10 mouse cellular contexts compared by ENCODE assay signal in the genomic region with DNA sequence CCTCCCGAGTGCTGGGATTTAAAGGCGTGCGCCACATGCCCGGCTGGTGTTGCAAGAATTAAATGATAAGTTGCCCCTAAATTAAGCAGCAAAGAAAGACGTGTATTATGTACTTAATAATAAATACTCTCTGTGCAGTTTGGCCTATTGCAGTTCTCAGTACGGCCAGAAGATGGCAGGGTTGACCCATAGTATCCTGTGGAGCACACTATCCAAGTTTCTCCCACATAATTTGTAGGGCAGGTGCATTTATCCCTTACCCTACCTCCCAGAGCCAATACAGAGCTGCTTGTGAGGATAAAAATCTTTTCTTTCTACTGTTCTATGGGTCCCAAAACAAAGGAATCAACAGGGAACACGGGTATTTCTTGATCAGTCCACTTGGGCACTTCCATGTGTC. TPM values are rescaled to one million over a fixed set of nuclear protein-coding genes. Genes with fewer than 3 reads are reported as not detected.
DNase-seq lines count a peak whose midpoint lies in the region; ATAC-seq and TF ChIP-seq lines count a peak whose summit lies in the region.
"Had no signal": no experiment of that assay in that cellular context is flagged by ENCODE, and none has a peak within 500 bp of the region (broad histone marks: within the 10 kb centered on the region; RNA-seq: fewer than 3 reads in every experiment).

No protein-coding gene starts in this region.

- no peak overlapping the region for H3K4me2 ChIP-seq in forebrain, embryonic 16.5 days (ENCODE audit: low read length)
- H3K4me2 ChIP-seq in limb, embryonic 14.5 days (replicated peaks; ENCODE audit: low read depth, low read length, severe bottlenecking): no peak overlapping the region
- no peak overlapping the region for H3K4me2 ChIP-seq in neural tube, embryonic 12.5 days (replicated peaks)
- H3K4me2 ChIP-seq: embryonic facial prominence, embryonic 12.5 days; lung, embryonic 15.5 days had no signal

- TF ChIP-seq POLR2A in limb, embryonic 14.5 days (IDR thresholded peaks at IDR 0.05; ENCODE audit: borderline replicate concordance, extremely low read depth, insufficient read depth, insufficient read length): no peak

- no peak overlapping the region for H3K4me3 ChIP-seq in forebrain, embryonic 16.5 days (replicated peaks; ENCODE audit: low read length)
- no peak overlapping the region for H3K4me3 ChIP-seq in limb, embryonic 14.5 days (replicated peaks; ENCODE audit: low read length)
- no peak overlapping the region for H3K4me3 ChIP-seq in neural tube, embryonic 12.5 days
- H3K4me3 ChIP-seq: embryonic facial prominence, embryonic 12.5 days; lung, embryonic 15.5 days had no signal

- H3K4me1 ChIP-seq in forebrain, embryonic 16.5 days (replicated peaks; ENCODE audit: control insufficient read depth, insufficient read depth, low read length): no peaks in the 10 kb centered on the region
- no peaks in the 10 kb centered on the region for H3K4me1 ChIP-seq in limb, embryonic 14.5 days (ENCODE audit: control insufficient read depth, insufficient read depth, low read length)
- no peaks in the 10 kb centered on the region for H3K4me1 ChIP-seq in neural tube, embryonic 12.5 days
- H3K4me1 ChIP-seq: embryonic facial prominence, embryonic 12.5 days; lung, embryonic 15.5 days had no signal

- H3K9me3 ChIP-seq in forebrain, embryonic 16.5 days (ENCODE audit: control insufficient read depth, low read length): no peaks in the 10 kb centered on the region
- no peaks in the 10 kb centered on the region for H3K9me3 ChIP-seq in limb, embryonic 14.5 days (ENCODE audit: control insufficient read depth, low read length)
- no peaks in the 10 kb centered on the region for H3K9me3 ChIP-seq in neural tube, embryonic 12.5 days
- H3K9me3 ChIP-seq: embryonic facial prominence, embryonic 12.5 days; lung, embryonic 15.5 days had no signal

- peak; percentile 76 for ATAC-seq in forebrain, embryonic 16.5 days
- no peak for ATAC-seq in limb, embryonic 14.5 days (ENCODE audit: low FRiP score, low read depth)
- ATAC-seq in neural tube, embryonic 12.5 days (ENCODE audit: low FRiP score, low read depth): peak; percentile 66; the same call in 1 of the 2 replicates

- no peaks in the 10 kb centered on the region for H3K27me3 ChIP-seq in forebrain, embryonic 16.5 days (replicated peaks; ENCODE audit: control insufficient read depth, insufficient read depth, low read length)
- no peaks in the 10 kb centered on the region for H3K27me3 ChIP-seq in limb, embryonic 14.5 days (ENCODE audit: control insufficient read depth, insufficient read depth, low read length)
- no peaks in the 10 kb centered on the region for H3K27me3 ChIP-seq in neural tube, embryonic 12.5 days (replicated peaks)
- H3K27me3 ChIP-seq: embryonic facial prominence, embryonic 12.5 days; lung, embryonic 15.5 days had no signal

- H3K36me3 ChIP-seq in forebrain, embryonic 16.5 days (ENCODE audit: control insufficient read depth, insufficient read depth): no peaks in the 10 kb centered on the region
- H3K36me3 ChIP-seq in limb, embryonic 14.5 days (ENCODE audit: control insufficient read depth, insufficient read depth, low read length): no peaks in the 10 kb centered on the region
- no peaks in the 10 kb centered on the region for H3K36me3 ChIP-seq in neural tube, embryonic 12.5 days
- H3K36me3 ChIP-seq: embryonic facial prominence, embryonic 12.5 days; lung, embryonic 15.5 days had no signal

- DNase-seq in spleen, postnatal 10 days (ENCODE audit: low spot score in 2 of 2): peak; percentile 10 to 50
- no peak for DNase-seq in spleen, adult 12 weeks (ENCODE audit: low spot score)
- DNase-seq in c-Kit-positive CD71-positive TER-119-negative erythroid progenitor cells, embryonic 14.5 days (ENCODE audit: low read depth): peak; percentile 10
- peak; percentile 63 for DNase-seq in kidney, adult 9 months
- peak; percentile 72 for DNase-seq in limb, embryonic 14.5 days (ENCODE audit: low spot score)
- no peak for DNase-seq in natural killer cell, adult 2 months (ENCODE audit: low spot score in 2 of 2)

- H3K27ac ChIP-seq in forebrain, embryonic 16.5 days (ENCODE audit: low read length): no peak overlapping the region
- no peak overlapping the region for H3K27ac ChIP-seq in limb, embryonic 14.5 days (replicated peaks; ENCODE audit: low read depth, low read length)
- no peak overlapping the region for H3K27ac ChIP-seq in neural tube, embryonic 12.5 days
- H3K27ac ChIP-seq: embryonic facial prominence, embryonic 12.5 days; lung, embryonic 15.5 days had no signal

- H3K9ac ChIP-seq in forebrain, embryonic 16.5 days (replicated peaks; ENCODE audit: low read depth, low read length): no peak overlapping the region
- H3K9ac ChIP-seq in limb, embryonic 14.5 days (ENCODE audit: low read depth, low read length, severe bottlenecking): no peak overlapping the region
- no peak overlapping the region for H3K9ac ChIP-seq in neural tube, embryonic 12.5 days
- H3K9ac ChIP-seq: embryonic facial prominence, embryonic 12.5 days; lung, embryonic 15.5 days had no signal

- WGBS in forebrain, embryonic 16.5 days: 21% methylated on average over 7 of the region's 7 CpGs
- 17% methylated on average over 7 of the region's 7 CpGs for WGBS in limb, embryonic 14.5 days
- 28% methylated on average over 7 of the region's 7 CpGs for WGBS in neural tube, embryonic 12.5 days

RNA-seq across cellular contexts. Expression of a gene that starts 15.4 kb away (rescaled TPM):
- not detected in 2 replicates for polyA plus RNA-seq in forebrain, embryonic 16.5 days (2015; fragmentation: Nextera tagmentation; extraction: Ambion mirVana)
- not detected in 2 replicates for polyA plus RNA-seq in limb, embryonic 14.5 days (2012; rRNA removed)
- polyA plus RNA-seq in limb, embryonic 14.5 days (2014; fragmentation: Nextera tagmentation; extraction: Ambion mirVana): not detected in 2 replicates
- not detected in 2 replicates for polyA plus RNA-seq in neural tube, embryonic 12.5 days (2016; fragmentation: Nextera tagmentation; extraction: Ambion mirVana)
- polyA plus RNA-seq: embryonic facial prominence, embryonic 12.5 days; lung, embryonic 15.5 days had no signal

RNA-seq across cellular contexts. Expression of a gene that starts 42.1 kb away (rescaled TPM):
- polyA plus RNA-seq in forebrain, embryonic 16.5 days (2015; fragmentation: Nextera tagmentation; extraction: Ambion mirVana): 10.9 and 12.4 TPM in 2 replicates
- 4.9 and 6.6 TPM in 2 replicates for polyA plus RNA-seq in limb, embryonic 14.5 days (2012; rRNA removed)
- polyA plus RNA-seq in limb, embryonic 14.5 days (2014; fragmentation: Nextera tagmentation; extraction: Ambion mirVana): 7.5 and 8.9 TPM in 2 replicates
- 19.7 and 20.9 TPM in 2 replicates for polyA plus RNA-seq in neural tube, embryonic 12.5 days (2016; fragmentation: Nextera tagmentation; extraction: Ambion mirVana)

Comparison
In these comparisons a context has a peak if more than half of its experiments do, and no peak if none do; other contexts are left out.
1. DNase-seq: peak in spleen, postnatal 10 days (2 of 2), c-Kit-positive CD71-positive TER-119-negative erythroid progenitor cells, embryonic 14.5 days (single experiment), kidney, adult 9 months (single experiment) and limb, embryonic 14.5 days (single experiment); none in spleen, adult 12 weeks (single experiment) and natural killer cell, adult 2 months (0 of 2).